Mouse (Mus musculus): ENCODE measurements at regions not wholly inside any gene's neighbourhood (a gene's known extent, or its start where the extent isn't known, plus 50 kb on each side); places are given as distances from the start of the nearest gene placed in this dataset.

- Histone ChIP-seq H3K36me3 (no peaks in the 10 kb centered on the region), H3K4me2 (replicated peaks) (peak overlapping the region; percentile 57), H3K9me3 (no peaks in the 10 kb centered on the region), H3K27me3 (peaks cover 7% of the 10 kb centered on the region; the same call in 1 of the 2 replicates), H3K4me3 (peak overlapping the region; percentile 59), H3K27ac (replicated peaks) (0 out of 2 replicates have a peak overlapping the region, but pooled peaks have one; percentile 40), H3K4me1 (0 out of 2 replicates have a peak, but pooled peaks cover 5% of the 10 kb centered on the region), H3K9ac (replicated peaks) (peak overlapping the region; percentile 65)
- 16% methylated on average over 59 of the region's 69 CpGs for WGBS
- peak; percentile 60 for ATAC-seq (replicated peaks)
These were observed 63.9 kb upstream of the Frmpd3 start for GRCm38 (mm10) chrX:140277978-140278729.

GRCm38 (mm10) chrX:140279266-140279665 lies 62.8 kb upstream of the Frmpd3 start:
- Histone ChIP-seq H3K9me3 (no peaks in the 10 kb centered on the region), H3K27ac (replicated peaks) (no peak overlapping the region), H3K4me2 (replicated peaks) (peak overlapping the region; percentile 57; the same call in 1 of the 2 replicates), H3K36me3 (no peaks in the 10 kb centered on the region), H3K4me3 (no peak overlapping the region), H3K4me1 (0 out of 2 replicates have a peak, but pooled peaks cover 5% of the 10 kb centered on the region), H3K27me3 (peaks cover 7% of the 10 kb centered on the region; the same call in 1 of the 2 replicates), H3K9ac (replicated peaks) (no peak overlapping the region)
- ATAC-seq (replicated peaks), result 0 out of 2 replicates have a peak, but pooled peaks have one; percentile 24
- 30% methylated on average over 6 of the region's 6 CpGs for WGBS

- H3K4me3 ChIP-seq, result peak overlapping the region; percentile 10; the same call in 1 of the 2 replicates
- peaks cover 7% of the 10 kb centered on the region; the same call in 1 of the 2 replicates for H3K27me3 ChIP-seq
- ATAC-seq (replicated peaks), result peak; percentile 15; the same call in 1 of the 2 replicates
- no peaks in the 10 kb centered on the region for H3K9me3 ChIP-seq
- H3K9ac ChIP-seq (replicated peaks), result no peak overlapping the region
- WGBS, result 24% methylated on average over 12 of the region's 12 CpGs
- H3K4me2 ChIP-seq (replicated peaks), result peak overlapping the region; percentile 20
- no peak overlapping the region for H3K27ac ChIP-seq (replicated peaks)
- no peaks in the 10 kb centered on the region for H3K36me3 ChIP-seq
- 0 out of 2 replicates have a peak, but pooled peaks cover 5% of the 10 kb centered on the region for H3K4me1 ChIP-seq
These were observed 62.0 kb upstream of the Frmpd3 start for GRCm38 (mm10) chrX:140280016-140280415.
